Mouse (Mus musculus): ENCODE measurements around the gene Pclo.
A peak's percentile ranks its signal among the peaks of the same experiment; 100 is the strongest.
"Not testable (repeated sequence)": the region's sequence is repeated elsewhere in the genome, so short reads cannot be mapped to it uniquely, and the experiment has no call there.

The Pclo gene

DNA sequence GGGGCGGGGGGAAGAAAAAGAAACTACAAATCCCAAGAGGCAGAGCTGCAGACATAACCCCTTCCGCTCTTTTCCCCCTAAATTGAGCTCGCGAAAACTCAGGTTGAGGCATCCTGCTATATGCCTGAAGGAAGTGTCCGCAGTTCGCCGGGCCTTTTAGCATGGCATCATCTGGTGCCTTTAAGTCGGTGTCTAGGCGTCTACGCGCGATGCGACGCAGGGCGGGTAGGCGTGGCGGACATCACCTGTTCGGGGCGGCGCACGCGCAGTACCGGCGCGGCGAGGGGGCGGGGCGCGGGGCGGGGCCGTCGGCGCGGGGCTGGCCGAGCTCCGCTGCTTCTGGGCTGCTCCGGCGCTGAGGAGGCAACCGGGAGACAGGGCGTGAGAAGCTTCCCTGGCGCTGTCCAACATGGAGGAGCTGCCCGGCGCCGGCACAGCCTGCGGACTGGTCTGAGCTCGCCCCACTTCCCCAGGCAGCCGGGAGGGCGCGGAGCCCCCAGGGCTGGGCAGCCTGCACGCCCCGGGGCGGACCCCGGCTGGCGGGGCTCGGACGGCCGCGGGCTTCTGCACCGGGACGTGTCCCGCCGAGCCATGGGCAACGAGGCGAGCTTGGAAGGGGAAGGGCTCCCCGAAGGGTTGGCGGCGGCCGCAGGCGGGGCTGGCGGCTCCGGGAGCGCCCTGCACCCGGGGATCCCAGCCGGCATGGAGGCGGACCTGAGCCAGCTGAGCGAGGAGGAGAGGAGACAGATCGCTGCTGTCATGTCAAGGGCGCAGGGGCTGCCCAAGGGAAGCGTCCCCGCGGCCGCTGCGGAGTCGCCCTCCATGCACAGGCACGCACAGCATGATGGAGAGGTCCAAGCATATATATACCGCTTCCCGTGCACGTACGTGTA is at the start of gene Pclo:
Gene Pclo, plus strand, starts transcription at position 288 of the 893 bp plus-strand sequence.
- peak; percentile 94 for DNase-seq (ENCODE audit: extremely low spot score)

DNA sequence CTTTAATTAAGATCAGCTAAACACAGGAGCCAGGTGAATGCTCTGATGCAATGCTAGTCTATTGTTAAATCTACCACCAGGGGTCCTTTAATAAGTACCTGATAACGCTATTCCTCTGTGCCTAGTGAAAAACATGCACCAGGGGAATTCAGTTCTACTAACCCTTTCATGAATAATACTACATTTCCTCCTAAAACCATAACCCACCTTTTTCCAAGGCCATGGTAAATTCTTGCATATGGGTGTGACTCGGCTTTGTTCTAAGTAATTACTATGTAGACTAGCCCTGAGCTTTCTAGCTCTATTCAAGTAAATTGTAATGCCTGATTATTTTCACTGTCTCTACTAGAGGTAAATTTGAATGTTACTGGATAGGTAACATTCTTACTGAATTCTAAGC is 20.3 kb upstream of the Pclo start:
- not testable (repeated sequence) for DNase-seq (ENCODE audit: extremely low spot score)

DNA sequence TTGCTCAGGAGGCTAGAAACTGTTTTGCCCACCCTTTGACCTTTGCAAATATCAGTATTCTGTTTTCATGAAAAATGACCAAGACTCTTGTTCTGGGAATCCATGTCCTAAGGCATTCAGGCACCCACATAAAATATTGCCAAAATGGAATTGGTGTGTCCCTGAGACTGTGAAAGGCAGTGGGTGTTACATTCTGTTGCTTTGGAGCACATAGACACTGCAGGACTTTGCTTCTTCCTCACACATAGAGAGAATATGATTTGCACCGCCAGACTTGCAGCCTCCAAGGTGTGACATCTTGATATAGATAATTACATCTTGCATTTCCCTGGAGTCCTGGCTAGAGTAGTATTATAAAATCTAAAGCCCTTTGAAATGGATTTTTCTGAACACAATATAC is 6.2 kb upstream of the Pclo start:
- no peak for DNase-seq (ENCODE audit: extremely low spot score)

DNA sequence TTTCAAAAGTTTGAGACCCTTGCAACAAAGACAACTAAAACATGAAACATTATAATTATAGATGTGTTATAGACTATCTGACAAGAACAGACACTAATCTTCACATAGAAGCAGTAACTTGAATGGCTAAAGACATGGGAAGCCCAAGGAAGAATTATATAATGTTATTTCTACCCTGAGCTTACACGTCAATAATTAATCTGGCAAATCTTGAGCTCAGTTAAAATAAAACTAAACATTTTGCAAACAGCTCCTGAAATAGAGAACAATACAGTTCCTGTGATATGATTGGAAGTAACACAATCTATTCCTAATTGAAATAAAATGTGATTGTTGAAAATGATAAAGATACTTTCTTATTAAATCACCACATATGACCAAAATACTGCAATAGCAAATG is 5.1 kb upstream of the Pclo start:
- no peak for DNase-seq (ENCODE audit: extremely low spot score)

DNA sequence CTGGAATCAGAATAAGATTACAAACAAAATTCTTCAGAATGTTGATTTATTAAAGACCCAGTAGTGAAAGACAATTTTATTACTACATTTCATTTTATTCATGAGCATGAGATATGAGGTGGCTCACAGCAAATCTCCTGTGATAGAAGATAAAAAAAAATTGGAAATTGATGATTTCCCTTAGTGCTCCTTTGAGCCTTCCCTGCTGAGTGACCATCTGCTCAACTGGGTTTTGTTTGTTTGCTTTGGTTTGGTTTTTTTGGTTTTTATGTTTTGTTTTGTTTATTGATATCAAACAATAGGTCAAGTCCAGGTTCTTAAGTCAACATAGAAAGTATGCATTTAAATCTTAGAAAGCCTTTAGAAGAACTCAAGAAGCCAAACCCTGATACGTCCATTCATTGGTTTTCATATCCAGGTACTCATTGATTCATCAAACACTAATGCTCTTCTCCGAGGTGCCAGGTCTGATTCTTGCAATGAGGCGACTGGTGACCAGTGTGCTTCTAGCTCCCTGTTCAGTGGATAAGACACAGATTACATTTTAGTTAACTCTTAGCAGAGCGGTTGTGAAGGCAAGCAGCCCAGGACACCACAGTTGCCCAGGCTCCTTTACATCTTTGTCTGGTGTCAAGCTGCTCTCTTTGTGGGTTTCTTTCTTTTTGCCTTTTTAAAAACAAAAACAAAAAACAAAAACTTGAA is 3.6 kb downstream of the Pclo start:
- DNase-seq (ENCODE audit: extremely low spot score), result no peak

DNA sequence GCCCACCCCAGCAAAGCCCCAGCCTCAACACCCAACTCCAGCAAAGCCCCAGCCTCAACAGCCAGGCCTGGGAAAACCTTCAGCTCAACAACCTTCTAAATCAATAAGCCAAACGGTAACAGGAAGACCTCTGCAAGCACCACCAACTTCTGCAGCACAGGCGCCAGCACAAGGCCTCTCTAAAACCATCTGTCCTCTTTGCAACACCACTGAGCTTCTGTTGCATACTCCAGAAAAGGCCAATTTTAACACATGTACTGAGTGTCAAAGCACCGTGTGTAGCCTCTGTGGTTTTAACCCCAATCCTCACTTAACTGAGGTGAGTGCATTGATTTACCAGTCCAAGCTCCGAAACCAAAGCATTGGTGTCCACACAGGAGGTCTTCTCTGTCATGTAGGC is 7.3 kb downstream of the Pclo start:
- DNase-seq (ENCODE audit: extremely low spot score), result no peak

DNA sequence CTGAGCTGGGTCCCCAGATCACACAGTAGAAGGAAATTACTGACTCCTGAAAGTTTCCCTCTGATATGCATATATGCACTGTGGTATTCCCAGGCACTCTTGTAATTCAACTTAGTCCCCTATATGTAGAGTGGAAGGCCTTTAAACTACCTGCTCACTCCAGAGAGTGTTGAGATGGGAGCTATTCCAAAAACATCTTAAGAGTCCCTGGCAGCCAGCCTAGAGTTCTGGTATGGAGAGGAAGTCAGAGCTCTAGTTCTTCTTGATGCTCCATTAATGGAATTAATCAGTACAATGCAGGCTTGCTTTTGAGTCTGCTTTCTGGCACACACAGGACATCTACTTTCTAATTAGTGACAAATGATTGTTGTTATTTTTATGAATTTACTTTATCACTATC is 11.3 kb downstream of the Pclo start:
- DNase-seq (ENCODE audit: extremely low spot score), result no peak

DNA sequence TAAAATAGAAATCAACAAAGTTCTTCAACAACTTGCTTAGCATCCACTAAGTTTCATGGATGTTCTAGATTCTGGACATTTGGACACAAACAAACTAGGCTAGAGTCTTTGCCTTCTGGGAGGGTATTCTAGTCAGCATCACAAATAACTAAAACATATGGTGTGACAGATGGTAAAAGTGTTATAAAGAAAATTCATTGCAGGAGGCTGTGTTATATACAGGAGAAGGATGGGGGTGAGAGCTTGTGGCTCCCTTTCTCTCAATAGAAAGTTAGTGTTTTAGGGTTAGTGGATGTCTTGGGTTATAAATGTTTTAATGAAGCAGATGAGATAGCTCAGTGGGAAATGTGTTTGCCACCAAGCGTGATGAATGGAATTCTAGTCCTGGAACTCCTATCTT is 13.1 kb downstream of the Pclo start:
- no peak for DNase-seq (ENCODE audit: extremely low spot score)

DNA sequence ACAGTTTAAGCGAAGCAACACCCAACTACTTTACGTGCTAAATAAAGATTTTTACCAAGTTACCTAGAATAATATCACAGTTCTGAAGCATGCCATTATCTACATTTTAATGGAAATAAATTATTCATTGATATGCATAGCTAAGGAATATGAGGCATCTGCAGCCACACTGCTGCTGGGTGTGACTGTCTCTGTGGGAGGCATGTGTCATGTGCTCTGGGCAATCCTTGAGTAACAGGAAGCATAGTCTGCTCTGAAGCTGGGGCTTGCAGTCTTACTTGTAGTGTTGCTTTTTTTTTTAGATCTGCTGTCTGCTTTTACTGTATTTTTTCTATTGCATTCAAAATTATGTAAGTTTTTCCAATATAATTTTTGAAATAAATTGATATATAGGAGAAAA is 17.2 kb downstream of the Pclo start:
- DNase-seq (ENCODE audit: extremely low spot score), result no peak

DNA sequence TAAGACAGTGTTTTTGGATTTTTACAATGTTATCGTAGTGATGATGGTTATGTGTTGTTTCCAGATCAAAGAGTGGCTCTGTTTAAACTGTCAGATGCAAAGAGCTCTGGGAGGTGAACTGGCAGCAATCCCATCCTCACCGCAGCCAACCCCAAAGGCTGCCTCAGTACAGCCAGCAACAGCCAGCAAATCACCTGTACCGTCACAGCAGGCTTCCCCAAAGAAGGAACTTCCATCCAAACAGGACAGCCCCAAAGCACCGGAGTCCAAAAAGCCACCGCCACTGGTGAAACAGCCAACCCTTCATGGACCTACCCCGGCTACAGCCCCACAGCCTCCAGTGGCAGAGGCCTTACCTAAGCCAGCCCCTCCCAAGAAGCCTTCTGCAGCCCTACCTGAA is 24.6 kb downstream of the Pclo start:
- no peak for DNase-seq (ENCODE audit: extremely low spot score)

DNA sequence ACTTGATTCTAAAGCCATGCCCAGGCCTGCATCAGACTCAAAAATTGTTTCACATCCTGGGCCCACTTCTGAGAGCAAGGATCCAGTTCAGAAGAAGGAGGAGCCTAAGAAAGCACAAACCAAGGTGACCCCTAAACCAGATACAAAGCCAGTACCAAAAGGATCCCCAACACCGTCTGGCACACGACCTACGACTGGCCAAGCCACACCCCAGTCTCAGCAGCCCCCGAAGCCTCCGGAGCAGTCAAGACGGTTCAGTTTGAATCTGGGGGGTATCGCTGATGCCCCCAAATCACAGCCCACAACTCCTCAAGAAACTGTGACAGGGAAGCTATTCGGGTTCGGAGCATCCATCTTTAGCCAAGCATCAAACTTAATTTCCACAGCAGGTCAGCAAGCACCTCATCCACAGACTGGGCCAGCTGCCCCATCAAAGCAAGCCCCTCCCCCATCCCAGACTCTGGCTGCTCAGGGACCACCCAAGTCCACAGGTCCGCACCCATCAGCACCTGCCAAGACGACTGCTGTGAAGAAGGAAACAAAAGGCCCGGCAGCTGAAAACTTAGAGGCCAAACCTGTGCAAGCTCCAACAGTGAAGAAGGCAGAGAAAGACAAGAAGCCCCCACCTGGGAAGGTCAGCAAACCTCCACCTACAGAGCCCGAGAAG is 25.4 kb downstream of the Pclo start:
- DNase-seq (ENCODE audit: extremely low spot score), result no peak

DNA sequence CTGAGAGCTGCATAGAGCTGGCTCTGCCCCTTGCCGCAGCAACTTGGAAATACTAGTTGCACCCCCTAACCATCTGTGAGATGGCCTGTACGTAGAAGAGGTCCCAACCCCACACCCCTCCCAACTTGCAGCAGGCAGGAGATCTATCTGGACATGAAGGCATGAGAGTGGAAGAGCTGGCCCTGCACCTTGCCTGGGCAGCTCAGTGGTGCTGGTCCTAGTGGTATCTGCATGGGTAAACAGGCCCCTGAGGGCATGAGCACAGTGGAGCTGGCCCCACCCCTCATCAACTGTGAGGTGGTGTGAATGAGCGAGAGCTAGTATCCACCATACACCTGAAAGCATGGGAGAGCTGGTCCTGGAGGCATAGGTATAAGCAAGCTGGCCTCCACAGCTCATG is 60.9 kb downstream of the Pclo start:
- no peak for DNase-seq (ENCODE audit: extremely low spot score)

DNA sequence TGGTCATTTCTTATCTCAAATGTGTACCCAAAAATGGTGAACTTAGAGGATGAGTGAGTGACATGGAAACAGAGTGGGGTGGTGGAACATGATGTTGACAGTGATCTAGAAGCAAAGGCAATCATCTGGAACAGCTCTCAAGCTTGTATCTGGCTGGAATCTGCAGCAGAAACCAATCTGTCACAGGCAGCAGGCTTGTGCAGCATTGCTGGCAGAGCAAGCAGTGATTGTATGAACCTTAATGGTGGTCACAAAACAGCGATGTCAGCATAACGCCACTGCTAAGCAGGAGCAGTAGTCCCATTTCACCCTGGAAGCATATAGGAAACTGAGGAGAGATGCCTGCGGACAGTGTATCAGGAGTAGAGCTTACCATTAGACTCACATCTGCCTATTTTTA is 76.8 kb downstream of the Pclo start:
- DNase-seq (ENCODE audit: extremely low spot score), result no peak

DNA sequence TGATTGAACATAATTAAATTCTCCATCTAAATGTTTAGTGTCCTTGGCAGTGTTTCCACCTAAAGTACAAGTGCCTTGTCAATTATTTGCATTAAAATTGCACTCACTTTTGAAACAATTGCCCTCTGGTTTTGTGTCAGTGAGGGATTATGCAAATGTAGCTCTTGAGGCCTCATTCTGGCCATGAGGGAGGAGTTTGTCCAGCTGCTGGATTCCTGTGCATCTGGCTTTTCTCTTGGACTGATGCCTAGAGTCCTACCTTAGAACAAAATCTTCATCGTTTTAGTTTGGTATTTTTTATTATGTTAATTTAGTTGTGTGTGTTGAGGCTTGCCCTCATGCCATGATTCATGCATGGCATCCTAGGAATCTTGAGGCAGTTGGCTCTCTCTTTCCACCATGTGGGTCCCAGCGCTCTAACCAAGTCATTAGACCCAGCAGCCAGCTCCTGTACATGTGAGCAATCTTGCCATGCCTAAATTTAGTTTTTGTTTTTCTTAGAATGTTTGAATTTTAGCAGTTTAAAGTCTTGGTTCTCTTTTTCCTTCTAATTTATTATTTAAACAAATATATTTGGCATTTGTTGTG is 80.8 kb downstream of the Pclo start:
- no peak for DNase-seq (ENCODE audit: extremely low spot score)

DNA sequence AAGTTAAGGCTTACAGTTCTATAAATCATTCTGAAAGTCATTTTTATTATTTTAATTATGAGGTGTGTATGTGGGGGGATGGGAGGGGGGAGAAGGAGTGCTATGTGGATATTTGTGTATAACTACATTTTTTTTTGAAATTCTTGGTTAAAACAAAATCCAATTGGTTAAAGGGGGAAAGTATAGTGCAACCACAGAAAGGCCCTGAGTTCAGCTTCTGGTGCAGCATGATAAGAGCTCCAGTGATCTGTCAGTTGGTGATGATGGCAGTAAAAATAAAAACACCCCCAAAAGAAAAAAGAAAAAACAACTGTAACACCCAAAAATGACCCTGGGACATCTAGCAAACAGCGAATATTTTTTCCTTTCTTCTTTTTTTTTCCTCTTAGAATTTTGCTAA is 93.6 kb downstream of the Pclo start:
- DNase-seq (ENCODE audit: extremely low spot score), result no peak

DNA sequence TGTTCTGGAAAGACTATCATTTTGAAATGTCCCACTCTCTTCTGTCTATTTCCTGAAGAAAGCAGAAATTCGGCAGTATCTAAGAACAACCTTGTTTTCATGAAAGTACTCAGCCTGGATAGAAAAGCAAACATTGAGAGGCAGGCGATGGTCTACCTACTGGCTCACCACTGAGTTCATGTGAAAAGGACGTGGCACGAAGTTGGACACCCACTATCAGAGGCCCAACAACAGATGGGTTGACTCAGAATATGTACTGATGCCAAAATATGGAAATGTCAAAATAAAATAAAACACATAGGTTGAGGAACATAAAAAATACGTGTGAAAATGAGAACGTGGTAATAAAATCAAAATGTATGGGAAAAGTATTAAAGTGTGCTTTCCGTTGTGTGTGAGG is 106.4 kb downstream of the Pclo start:
- DNase-seq (ENCODE audit: extremely low spot score), result no peak

DNA sequence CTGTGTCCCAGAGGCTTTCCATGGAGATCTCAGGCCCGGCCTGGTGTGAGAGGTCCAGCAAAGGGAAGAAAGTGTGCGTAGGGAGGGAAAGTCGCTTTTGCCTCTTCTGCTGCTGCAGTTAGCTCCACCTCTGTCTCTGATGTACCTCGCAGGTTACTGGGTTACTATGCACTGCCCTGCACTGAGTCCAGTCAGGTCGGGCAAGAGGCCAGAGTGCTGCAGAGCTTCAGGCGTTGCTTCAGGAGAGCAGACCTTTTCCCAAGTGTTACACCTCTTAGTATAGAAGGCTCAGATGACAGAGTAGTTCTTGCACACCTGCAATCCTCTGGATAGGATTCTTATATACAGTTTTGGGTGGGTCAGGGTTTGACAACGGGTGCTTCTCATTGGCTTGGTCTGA is 108.6 kb downstream of the Pclo start:
- no peak for DNase-seq (ENCODE audit: extremely low spot score)

DNA sequence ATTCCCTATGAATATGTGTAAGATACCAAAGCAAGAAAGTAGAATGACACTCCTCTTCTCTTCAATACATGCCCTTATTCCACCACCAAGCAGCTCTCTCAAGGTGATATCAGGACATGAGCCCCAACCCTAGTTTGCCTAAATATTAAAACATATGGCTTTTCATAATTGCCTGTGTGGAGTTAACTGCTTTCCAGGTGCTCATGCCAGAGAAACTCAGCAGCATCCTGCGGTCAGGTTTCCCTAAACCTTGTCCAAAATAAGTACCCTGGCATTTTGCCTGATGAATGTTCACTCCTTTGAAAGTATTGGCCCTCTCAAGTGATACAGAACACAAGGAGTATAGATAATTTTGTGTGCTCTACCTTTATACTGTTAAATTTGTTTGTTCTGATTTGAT is 126.5 kb downstream of the Pclo start:
- no peak for DNase-seq (ENCODE audit: extremely low spot score)

DNA sequence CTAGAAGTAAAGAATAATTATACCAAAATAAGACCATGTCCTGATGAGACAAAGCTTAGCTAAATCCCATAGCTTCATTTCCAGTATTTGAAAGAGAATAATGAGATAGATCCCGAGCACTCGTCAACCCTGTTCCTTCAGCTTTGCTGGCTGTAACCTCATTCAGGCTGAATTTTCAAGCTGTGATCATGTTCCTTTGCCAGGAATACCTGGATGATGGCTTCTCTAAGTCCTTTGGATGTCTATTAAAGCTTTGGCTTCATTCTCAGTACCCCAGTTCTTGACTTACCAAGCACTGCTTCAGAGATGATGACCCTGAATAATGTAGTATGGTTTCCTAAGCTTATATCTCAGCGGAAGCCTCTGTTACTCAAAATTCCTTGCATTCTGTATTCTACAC is 131.1 kb downstream of the Pclo start:
- no peak for DNase-seq (ENCODE audit: extremely low spot score)

DNA sequence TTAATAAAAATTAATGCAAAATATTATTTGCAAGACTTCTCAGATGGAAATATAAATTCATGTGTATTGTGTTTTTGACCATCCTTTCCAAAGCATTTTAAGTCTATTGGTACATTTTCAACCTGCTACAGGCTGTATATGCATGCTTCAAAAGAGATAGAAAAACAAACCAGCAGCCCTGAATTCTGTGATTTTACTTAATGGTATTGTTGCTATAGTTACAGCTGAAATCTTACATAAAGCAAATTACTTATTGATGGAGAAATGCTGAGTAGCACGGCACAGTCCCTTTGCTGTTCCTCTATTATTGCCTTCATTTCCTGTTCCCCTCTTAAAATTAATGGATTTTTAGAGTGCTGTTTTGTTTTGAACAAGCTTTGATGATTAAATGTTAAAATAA is 145.9 kb downstream of the Pclo start:
- no peak for DNase-seq (ENCODE audit: extremely low spot score)

DNA sequence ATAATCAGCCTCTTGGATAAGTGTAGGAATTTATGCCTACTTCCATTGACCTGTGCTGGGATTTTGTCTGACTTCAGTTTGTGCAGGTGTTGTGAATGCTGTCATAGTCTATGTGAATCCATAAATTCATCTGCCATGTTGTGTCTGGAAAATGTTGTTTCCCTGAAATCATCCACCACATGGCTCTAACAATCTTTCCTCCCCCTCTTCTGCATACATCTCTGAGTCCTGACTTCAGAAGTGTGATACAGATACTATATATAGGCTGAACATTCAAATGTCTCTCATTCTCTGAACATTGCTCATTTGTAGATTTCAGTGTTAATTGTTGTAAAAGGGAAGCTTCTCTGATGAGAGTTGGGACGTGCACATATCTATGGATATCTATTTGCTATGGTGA is 147.5 kb downstream of the Pclo start:
- no peak for DNase-seq (ENCODE audit: extremely low spot score)

DNA sequence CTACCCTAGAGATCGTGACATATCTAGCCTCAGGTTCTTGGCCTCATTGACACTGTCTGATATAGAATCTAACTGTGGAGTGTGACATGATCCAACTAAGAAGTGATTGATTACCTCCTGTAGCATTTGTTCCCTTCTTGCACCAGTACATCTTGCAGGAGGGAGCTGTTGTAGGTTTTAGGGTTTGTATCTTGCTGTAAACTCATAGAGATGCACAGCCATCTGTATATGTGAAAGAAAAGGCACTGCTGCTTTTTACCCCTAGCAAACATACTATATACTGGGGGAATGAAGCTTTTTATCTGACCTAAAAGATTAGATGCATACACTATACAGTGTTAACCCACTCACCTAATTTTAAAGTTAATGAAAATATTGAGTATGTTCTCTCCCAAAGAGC is 147.9 kb downstream of the Pclo start:
- DNase-seq (ENCODE audit: extremely low spot score), result no peak

DNA sequence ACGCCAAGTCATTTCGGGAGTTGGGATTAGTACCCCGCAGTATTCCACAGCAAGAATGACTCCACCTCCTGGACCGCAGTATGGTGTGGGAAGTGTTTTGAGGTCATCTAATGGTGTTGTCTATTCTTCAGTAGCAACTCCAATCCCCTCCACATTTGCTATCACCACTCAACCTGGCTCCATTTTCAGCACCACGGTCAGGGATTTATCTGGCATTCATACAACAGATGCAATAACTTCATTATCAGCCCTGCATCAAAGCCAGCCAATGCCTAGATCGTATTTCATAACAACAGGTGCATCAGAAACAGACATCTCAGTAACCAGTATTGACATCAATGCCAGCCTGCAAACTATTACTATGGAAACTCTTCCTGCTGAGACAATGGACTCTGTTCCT is 165.7 kb downstream of the Pclo start:
- no peak for DNase-seq (ENCODE audit: extremely low spot score)
